Mouse (Mus musculus): ENCODE data around the gene Iqgap2.

- TF ChIP-seq CTCF (IDR thresholded peaks at IDR 0.05; ENCODE audit: low read depth, low read length): no peak
- TF ChIP-seq POLR2A (IDR thresholded peaks at IDR 0.05; ENCODE audit: borderline replicate concordance, low read depth, low read length): no peak
Observed at GRCm38 (mm10) chr13:95892611-95893145, 956 bp upstream of the Iqgap2 start.
